Mouse (Mus musculus) R1 (cell line): ENCODE measurements around the gene Prss28.

Experiments used
- DNase-seq: peaks from one replicate; pipeline ENCODE4 v3.0.0-alpha.2; 2018; ENCODE audit warnings: low read depth, low spot score

The Prss28 gene

GRCm38 (mm10) chr17:25341490-25341889 is 33.0 kb downstream of the Prss28 start:
- no peak for DNase-seq

DNA sequence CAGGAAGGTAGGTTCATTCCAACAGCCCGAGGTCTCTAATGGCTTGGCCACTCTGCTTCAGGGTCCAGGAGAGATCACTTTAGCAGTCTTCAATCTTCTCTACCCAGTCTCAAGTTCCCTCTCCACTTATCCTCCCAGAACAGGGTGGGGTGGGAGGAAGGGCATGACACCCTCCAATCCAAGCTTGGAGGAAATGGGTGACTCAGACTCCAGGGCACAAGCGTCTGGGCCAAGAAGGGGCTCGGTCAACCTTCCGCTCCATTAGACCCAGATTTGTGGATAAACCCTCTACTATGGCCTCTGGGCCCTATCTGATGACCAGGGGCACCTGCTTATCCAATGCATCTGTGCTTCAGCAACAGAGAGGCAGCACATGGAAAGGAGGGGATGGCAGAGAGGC is 37.0 kb downstream of the Prss28 start, which contains the start of gene Tpsab1:
Tpsab1 (minus strand) TSS at position 101 of the 400 bp plus-strand sequence.
- no peak for DNase-seq

DNA sequence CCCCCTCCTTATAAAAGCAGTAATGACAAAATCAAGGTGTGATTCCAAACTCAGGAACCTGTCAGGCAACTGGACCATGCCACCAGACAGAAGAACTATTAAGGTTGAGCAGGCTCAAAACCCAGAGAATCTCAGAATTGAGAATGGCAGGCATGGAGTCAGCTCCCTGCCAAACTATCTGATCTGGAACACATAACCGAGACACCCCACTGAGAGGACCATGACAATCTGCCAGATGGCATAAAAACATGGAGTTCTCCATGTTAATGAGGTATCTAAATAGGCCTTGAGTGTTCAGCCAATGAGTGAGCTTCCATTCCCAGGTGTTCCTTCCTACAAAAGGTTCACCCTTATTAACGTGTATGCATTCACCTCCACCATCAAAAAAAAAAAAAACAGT is 52.8 kb downstream of the Prss28 start:
- no peak for DNase-seq
